Mouse (Mus musculus): ENCODE data around the gene Nmd3. TPM values are rescaled to one million over a fixed set of nuclear protein-coding genes. Genes with fewer than 3 reads are reported as not detected.

Nmd3 gene
- 141 and 213 TPM in 2 replicates for total RNA-seq (2012; rRNA removed)

DNA sequence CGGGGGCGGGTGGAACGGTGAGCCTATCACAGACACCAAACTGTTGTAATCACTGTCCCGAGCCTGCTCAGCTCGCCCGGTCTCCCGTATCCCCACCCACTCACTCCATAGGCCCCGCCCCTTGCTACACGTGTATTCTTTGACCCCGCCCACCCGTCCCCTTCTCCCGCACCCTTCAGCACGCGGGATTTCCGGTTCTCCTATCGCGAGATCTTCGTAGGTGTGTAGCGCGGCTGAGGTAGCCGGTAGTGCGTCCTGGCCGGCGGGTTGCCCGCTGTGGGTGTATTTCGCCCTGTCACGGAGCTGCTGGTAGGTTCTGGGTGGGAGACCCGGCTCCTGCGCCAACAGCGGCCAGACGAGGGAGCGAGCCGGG is at the start of gene Nmd3:
Nmd3 (plus strand) TSS at position 172 of the 373 bp plus-strand sequence.
- Histone ChIP-seq H3K27ac (ENCODE audit: insufficient read depth, low read depth, low read length, poor library complexity, severe bottlenecking) (peak within 1 kb of the TSS; percentile 86), H3K4me1 (ENCODE audit: control insufficient read depth in 2 of 2, insufficient read depth in 2 of 2, low read length in 2 of 2, poor library complexity in 1 of 2) (peaks cover 0 to 3% of the 10 kb centered on the region in 2 experiments; a peak in 2 of 4 replicates), H3K9me3 (ENCODE audit: control insufficient read depth, insufficient read depth, low read depth, low read length) (no peaks in the 10 kb centered on the region), H3K36me3 (ENCODE audit: control insufficient read depth, insufficient read depth, low read length, poor library complexity, severe bottlenecking) (peaks cover 3% of the 10 kb centered on the region; the same call in 1 of the 2 replicates), H3K4me3 (ENCODE audit: insufficient read depth in 1 of 2, low read depth in 1 of 2, low read length in 2 of 2, poor library complexity in 1 of 2, severe bottlenecking in 1 of 2) (peak within 1 kb of the TSS; percentile 96 to 97), H3K9ac (ENCODE audit: insufficient read depth, low read depth, low read length, poor library complexity, severe bottlenecking) (peak within 1 kb of the TSS; percentile 100)
- TF ChIP-seq CHD2 (IDR thresholded peaks at IDR 0.05; ENCODE audit: low read depth, low read length) (peak; percentile 94), HCFC1 (IDR thresholded peaks at IDR 0.05; ENCODE audit: borderline replicate concordance, insufficient read depth, low read length) (no peak)
- DNase-seq (ENCODE audit: low read depth, low spot score): peak; percentile 97
- in situ Hi-C loops (cut with MboI; ENCODE audit: low sequenced_read_pairs in 2 of 2, unreplicated experiment in 2 of 2): no loop called here

DNA sequence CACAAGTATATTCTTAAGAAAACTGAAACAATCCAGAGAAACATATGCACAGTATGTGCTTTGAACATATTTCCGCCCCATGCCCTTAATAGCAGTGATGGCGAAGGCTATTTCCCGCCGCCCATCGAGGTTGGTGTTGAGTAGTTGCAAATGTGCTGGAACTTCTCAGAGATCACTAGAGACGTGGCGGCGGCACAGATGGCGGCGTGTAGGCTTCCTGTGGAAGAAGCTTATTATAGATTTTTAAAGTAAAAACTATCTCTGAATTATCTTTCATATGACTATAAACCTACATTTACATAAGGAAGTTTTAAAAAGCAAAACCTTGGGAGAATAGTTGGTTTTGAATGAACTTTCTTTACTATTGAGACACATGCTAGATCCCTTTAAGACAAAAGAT is 48.4 kb upstream of the Nmd3 start:
- no peak for DNase-seq (ENCODE audit: low read depth, low spot score)
- H3K27ac ChIP-seq (ENCODE audit: insufficient read depth, low read depth, low read length, poor library complexity, severe bottlenecking): no peak overlapping the region
- H3K36me3 ChIP-seq (ENCODE audit: control insufficient read depth, insufficient read depth, low read length, poor library complexity, severe bottlenecking): no peaks in the 10 kb centered on the region
- no peak overlapping the region for H3K9ac ChIP-seq (ENCODE audit: insufficient read depth, low read depth, low read length, poor library complexity, severe bottlenecking)
- no peaks in the 10 kb centered on the region for H3K4me1 ChIP-seq (ENCODE audit: control insufficient read depth in 2 of 2, insufficient read depth in 2 of 2, low read length in 2 of 2, poor library complexity in 1 of 2)
- in situ Hi-C loops (cut with MboI; ENCODE audit: low sequenced_read_pairs in 2 of 2, unreplicated experiment in 2 of 2): no loop called here
- TF ChIP-seq MAFK (IDR thresholded peaks at IDR 0.05; ENCODE audit: insufficient read depth, low read depth, low read length): no peak
- no peak overlapping the region for H3K4me3 ChIP-seq (ENCODE audit: insufficient read depth in 1 of 2, low read depth in 1 of 2, low read length in 2 of 2, poor library complexity in 1 of 2, severe bottlenecking in 1 of 2)
- no peaks in the 10 kb centered on the region for H3K9me3 ChIP-seq (ENCODE audit: control insufficient read depth, insufficient read depth, low read depth, low read length)

GRCm38 (mm10) chr3:69674206-69674605 is 47.6 kb upstream of the Nmd3 start:
- no peak overlapping the region for H3K4me3 ChIP-seq (ENCODE audit: insufficient read depth in 1 of 2, low read depth in 1 of 2, low read length in 2 of 2, poor library complexity in 1 of 2, severe bottlenecking in 1 of 2)
- H3K9me3 ChIP-seq (ENCODE audit: control insufficient read depth, insufficient read depth, low read depth, low read length): no peaks in the 10 kb centered on the region
- TF ChIP-seq CHD2 (IDR thresholded peaks at IDR 0.05; ENCODE audit: low read depth, low read length) (no peak), ZNF384 (IDR thresholded peaks at IDR 0.05; ENCODE audit: low read depth, low read length) (no peak), HCFC1 (IDR thresholded peaks at IDR 0.05; ENCODE audit: borderline replicate concordance, insufficient read depth, low read length) (no peak), MAFK (IDR thresholded peaks at IDR 0.05; ENCODE audit: insufficient read depth, low read depth, low read length) (no peak), ZC3H11A (IDR thresholded peaks at IDR 0.05; ENCODE audit: borderline replicate concordance, low read depth, low read length) (no peak)
- in situ Hi-C loops (cut with MboI; ENCODE audit: low sequenced_read_pairs in 2 of 2, unreplicated experiment in 2 of 2): no loop called here
- no peak overlapping the region for H3K9ac ChIP-seq (ENCODE audit: insufficient read depth, low read depth, low read length, poor library complexity, severe bottlenecking)
- no peak for DNase-seq (ENCODE audit: low read depth, low spot score)
- H3K4me1 ChIP-seq (ENCODE audit: control insufficient read depth in 2 of 2, insufficient read depth in 2 of 2, low read length in 2 of 2, poor library complexity in 1 of 2): no peaks in the 10 kb centered on the region
- H3K36me3 ChIP-seq (ENCODE audit: control insufficient read depth, insufficient read depth, low read length, poor library complexity, severe bottlenecking): no peaks in the 10 kb centered on the region
- H3K27ac ChIP-seq (ENCODE audit: insufficient read depth, low read depth, low read length, poor library complexity, severe bottlenecking): no peak overlapping the region

GRCm38 (mm10) chr3:69689791-69690190 is 32.0 kb upstream of the Nmd3 start:
- DNase-seq (ENCODE audit: low read depth, low spot score): no peak
- H3K9ac ChIP-seq (ENCODE audit: insufficient read depth, low read depth, low read length, poor library complexity, severe bottlenecking): no peak overlapping the region
- H3K9me3 ChIP-seq (ENCODE audit: control insufficient read depth, insufficient read depth, low read depth, low read length): no peaks in the 10 kb centered on the region
- H3K36me3 ChIP-seq (ENCODE audit: control insufficient read depth, insufficient read depth, low read length, poor library complexity, severe bottlenecking): no peaks in the 10 kb centered on the region
- no peak overlapping the region for H3K27ac ChIP-seq (ENCODE audit: insufficient read depth, low read depth, low read length, poor library complexity, severe bottlenecking)
- no peaks in the 10 kb centered on the region for H3K4me1 ChIP-seq (ENCODE audit: control insufficient read depth in 2 of 2, insufficient read depth in 2 of 2, low read length in 2 of 2, poor library complexity in 1 of 2)
- in situ Hi-C loops (cut with MboI; ENCODE audit: low sequenced_read_pairs in 2 of 2, unreplicated experiment in 2 of 2): no loop called here
- no peak overlapping the region for H3K4me3 ChIP-seq (ENCODE audit: insufficient read depth in 1 of 2, low read depth in 1 of 2, low read length in 2 of 2, poor library complexity in 1 of 2, severe bottlenecking in 1 of 2)
- TF ChIP-seq ZC3H11A (IDR thresholded peaks at IDR 0.05; ENCODE audit: borderline replicate concordance, low read depth, low read length): no peak
- TF ChIP-seq HCFC1 (IDR thresholded peaks at IDR 0.05; ENCODE audit: borderline replicate concordance, insufficient read depth, low read length): no peak
- no peak for TF ChIP-seq CHD2 (IDR thresholded peaks at IDR 0.05; ENCODE audit: low read depth, low read length)
- TF ChIP-seq MAFK (IDR thresholded peaks at IDR 0.05; ENCODE audit: insufficient read depth, low read depth, low read length): no peak
- no peak for TF ChIP-seq ZNF384 (IDR thresholded peaks at IDR 0.05; ENCODE audit: low read depth, low read length)

GRCm38 (mm10) chr3:69690939-69691338 is 30.8 kb upstream of the Nmd3 start:
- Histone ChIP-seq H3K27ac (ENCODE audit: insufficient read depth, low read depth, low read length, poor library complexity, severe bottlenecking) (no peak overlapping the region), H3K4me1 (ENCODE audit: control insufficient read depth in 2 of 2, insufficient read depth in 2 of 2, low read length in 2 of 2, poor library complexity in 1 of 2) (no peaks in the 10 kb centered on the region), H3K4me3 (ENCODE audit: insufficient read depth in 1 of 2, low read depth in 1 of 2, low read length in 2 of 2, poor library complexity in 1 of 2, severe bottlenecking in 1 of 2) (no peak overlapping the region), H3K36me3 (ENCODE audit: control insufficient read depth, insufficient read depth, low read length, poor library complexity, severe bottlenecking) (no peaks in the 10 kb centered on the region), H3K9me3 (ENCODE audit: control insufficient read depth, insufficient read depth, low read depth, low read length) (no peaks in the 10 kb centered on the region), H3K9ac (ENCODE audit: insufficient read depth, low read depth, low read length, poor library complexity, severe bottlenecking) (no peak overlapping the region)
- TF ChIP-seq HCFC1 (IDR thresholded peaks at IDR 0.05; ENCODE audit: borderline replicate concordance, insufficient read depth, low read length) (no peak), ZC3H11A (IDR thresholded peaks at IDR 0.05; ENCODE audit: borderline replicate concordance, low read depth, low read length) (no peak), MAFK (IDR thresholded peaks at IDR 0.05; ENCODE audit: insufficient read depth, low read depth, low read length) (no peak), CHD2 (IDR thresholded peaks at IDR 0.05; ENCODE audit: low read depth, low read length) (no peak), ZNF384 (IDR thresholded peaks at IDR 0.05; ENCODE audit: low read depth, low read length) (no peak)
- in situ Hi-C loops (cut with MboI; ENCODE audit: low sequenced_read_pairs in 2 of 2, unreplicated experiment in 2 of 2): no loop called here
- no peak for DNase-seq (ENCODE audit: low read depth, low spot score)

All from ES-E14 (cell line).